Mouse (Mus musculus) stomach, embryonic 14.5 days (tissue): ENCODE measurements around the gene Gatc. TPM values are rescaled to one million over a fixed set of nuclear protein-coding genes. Genes with fewer than 3 reads are reported as not detected.

Experiments
- ATAC-seq: fragments of 200-750 bp; cut with Nextera tagmentation; 2 replicates; pipeline ENCODE4 v1.8.0; 2017; ENCODE audit warnings: low read depth, moderate TSS enrichment; ENCODE audit not compliant: insufficient number of reproducible peaks, insufficient read depth, low FRiP score
- H3K27ac ChIP-seq: fragments of 300-500 bp; sonication (generic); 2 replicates; pipeline ENCODE4 v1.5.1; 2014; ENCODE audit warnings: mild to moderate bottlenecking, low read length, moderate library complexity, mixed read lengths
- H3K27me3 ChIP-seq: fragments of 300-500 bp; sonication (generic); 2 replicates; pipeline ENCODE4 v1.6.1; 2014; ENCODE audit warnings: low read length, control low read depth, mixed read lengths; ENCODE audit not compliant: control insufficient read depth, insufficient read depth
- H3K36me3 ChIP-seq: fragments of 300-500 bp; sonication (generic); 2 replicates; pipeline ENCODE4 v1.6.1; 2014; ENCODE audit warnings: mild to moderate bottlenecking, control low read depth, low read length, moderate library complexity, mixed read lengths; ENCODE audit not compliant: control insufficient read depth, insufficient read depth
- H3K4me1 ChIP-seq: fragments of 300-500 bp; sonication (generic); 2 replicates; pipeline ENCODE4 v1.6.1; 2014; ENCODE audit warnings: low read length, control low read depth, mixed read lengths; ENCODE audit not compliant: control insufficient read depth, insufficient read depth
- H3K4me2 ChIP-seq: fragments of 300-500 bp; sonication (generic); replicated peaks from 2 replicates; pipeline ENCODE4 v1.6.1; 2014; ENCODE audit warnings: low read depth, low read length, control low read depth
- H3K4me3 ChIP-seq: fragments of 300-500 bp; sonication (generic); 2 replicates; pipeline ENCODE4 v1.5.1; 2014; ENCODE audit warnings: low read depth, low read length, control low read depth
- H3K9ac ChIP-seq: fragments of 300-500 bp; sonication (generic); replicated peaks from 2 replicates; pipeline ENCODE4 v1.6.1; 2014; ENCODE audit warnings: low read depth, mild to moderate bottlenecking, control low read depth, low read length, moderate library complexity, mixed read lengths
- H3K9me3 ChIP-seq: fragments of 300-500 bp; sonication (generic); 2 replicates; pipeline ENCODE4 v1.6.1; 2016; ENCODE audit warnings: low read depth, low read length, control low read depth; ENCODE audit not compliant: control insufficient read depth
- WGBS: fragments of 180-500 bp; shearing (Covaris S2); extraction: QIAGEN DNeasy Blood & Tissue Kit; methylation state at CpG from one replicate; pipeline ENCODE4 v1.1.7; 2014; 5-methylcytosine and 5-hydroxymethylcytosine counted together
- polyA plus RNA-seq: library from polyadenylated mRNA; unstranded; fragments of >200 nt; fragmentation: Nextera tagmentation; extraction: Ambion mirVana; gene quantifications from 2 replicates; pipeline ENCODE4 v1.2.1, GENCODE M21; 2014

Gene Gatc
- polyA plus RNA-seq, 1 experiment from 2014 or later = 36.0 TPM

GRCm38 (mm10) chr5:115326256-115326831, 14.6 kb downstream of the Gatc start:
- H3K4me2 ChIP-seq = peak overlapping the region; percentile 72
- peak overlapping the region; percentile 29; the same call in 1 of the 2 replicates for H3K27ac ChIP-seq
- H3K4me3 ChIP-seq = peak overlapping the region; percentile 95
- H3K9me3 ChIP-seq = no peaks in the 10 kb centered on the region
- peaks cover 23% of the 10 kb centered on the region for H3K4me1 ChIP-seq
- 21% methylated on average over 11 of the region's 11 CpGs for WGBS
- peaks cover 19% of the 10 kb centered on the region; the same call in 1 of the 2 replicates for H3K36me3 ChIP-seq
- ATAC-seq = peak; percentile 50
- peak overlapping the region; percentile 65 for H3K9ac ChIP-seq
- H3K27me3 ChIP-seq = no peaks in the 10 kb centered on the region

GRCm38 (mm10) chr5:115319004-115319940, 21.7 kb downstream of the Gatc start:
- Histone ChIP-seq H3K4me1 (peaks cover 25% of the 10 kb centered on the region), H3K36me3 (no peaks in the 10 kb centered on the region), H3K9me3 (no peaks in the 10 kb centered on the region), H3K9ac (0 out of 2 replicates have a peak overlapping the region, but pooled peaks have one; percentile 14), H3K4me3 (peak overlapping the region; percentile 27), H3K27ac (peak overlapping the region; percentile 84), H3K4me2 (peak overlapping the region; percentile 69), H3K27me3 (no peaks in the 10 kb centered on the region)
- WGBS = under 1% methylated on average over 22 of the region's 22 CpGs
- peak; percentile 73; the same call in 1 of the 2 replicates for ATAC-seq

- H3K9me3 ChIP-seq = no peaks in the 10 kb centered on the region
- ATAC-seq = peak; percentile 54; the same call in 1 of the 2 replicates
- H3K27ac ChIP-seq = peak overlapping the region; percentile 92
- peak overlapping the region; percentile 25 for H3K4me2 ChIP-seq
- H3K4me1 ChIP-seq = peaks cover 29% of the 10 kb centered on the region
- no peaks in the 10 kb centered on the region for H3K27me3 ChIP-seq
- no peak overlapping the region for H3K4me3 ChIP-seq
- no peak overlapping the region for H3K9ac ChIP-seq
- 4% methylated on average over 10 of the region's 10 CpGs for WGBS
- H3K36me3 ChIP-seq = no peaks in the 10 kb centered on the region
Observed at GRCm38 (mm10) chr5:115317645-115318328, 23.2 kb downstream of the Gatc start.

GRCm38 (mm10) chr5:115316968-115317644, 23.9 kb downstream of the Gatc start:
- peak overlapping the region; percentile 92 for H3K27ac ChIP-seq
- no peaks in the 10 kb centered on the region for H3K9me3 ChIP-seq
- H3K4me1 ChIP-seq = peaks cover 29% of the 10 kb centered on the region
- no peak overlapping the region for H3K9ac ChIP-seq
- WGBS = 12% methylated on average over 14 of the region's 14 CpGs
- ATAC-seq = no peak
- H3K27me3 ChIP-seq = no peaks in the 10 kb centered on the region
- no peaks in the 10 kb centered on the region for H3K36me3 ChIP-seq
- H3K4me3 ChIP-seq = no peak overlapping the region
- peak overlapping the region; percentile 25 for H3K4me2 ChIP-seq

- no peaks in the 10 kb centered on the region for H3K27me3 ChIP-seq
- no peak overlapping the region for H3K9ac ChIP-seq
- no peak overlapping the region for H3K27ac ChIP-seq
- ATAC-seq = no peak
- no peaks in the 10 kb centered on the region for H3K9me3 ChIP-seq
- H3K4me1 ChIP-seq = peaks cover 25% of the 10 kb centered on the region
- no peak overlapping the region for H3K4me3 ChIP-seq
- no peaks in the 10 kb centered on the region for H3K36me3 ChIP-seq
- H3K4me2 ChIP-seq = no peak overlapping the region
- 47% methylated on average over 5 of the region's 5 CpGs for whole genome bisulfite sequencing
Observed at GRCm38 (mm10) chr5:115313668-115313943, 27.4 kb downstream of the Gatc start.

- WGBS = 55% methylated on average over 10 of the region's 10 CpGs
- Histone ChIP-seq H3K4me3 (no peak overlapping the region), H3K9ac (no peak overlapping the region), H3K27ac (no peak overlapping the region), H3K27me3 (no peaks in the 10 kb centered on the region), H3K9me3 (no peaks in the 10 kb centered on the region), H3K4me1 (peaks cover 19% of the 10 kb centered on the region), H3K4me2 (no peak overlapping the region), H3K36me3 (no peaks in the 10 kb centered on the region)
- ATAC-seq = 0 out of 2 replicates have a peak, but pooled peaks have one; percentile 20
Observed at GRCm38 (mm10) chr5:115312816-115313667, 27.9 kb downstream of the Gatc start.

- H3K4me2 ChIP-seq = no peak overlapping the region
- no peak overlapping the region for H3K4me3 ChIP-seq
- 73% methylated on average over 4 of the region's 4 CpGs for WGBS
- no peak overlapping the region for H3K9ac ChIP-seq
- ATAC-seq = no peak
- H3K36me3 ChIP-seq = no peaks in the 10 kb centered on the region
- H3K27me3 ChIP-seq = no peaks in the 10 kb centered on the region
- peaks cover 12% of the 10 kb centered on the region; the same call in 1 of the 2 replicates for H3K4me1 ChIP-seq
- H3K9me3 ChIP-seq = no peaks in the 10 kb centered on the region
- no peak overlapping the region for H3K27ac ChIP-seq
Observed at GRCm38 (mm10) chr5:115312354-115312753, 28.6 kb downstream of the Gatc start.
